Mouse (Mus musculus) stomach, postnatal 0 days (tissue): ENCODE results near the gene Nod1. TPM values are rescaled to one million over a fixed set of nuclear protein-coding genes. Genes with fewer than 3 reads are reported as not detected.
A peak's percentile ranks its signal among the peaks of the same experiment; 100 is the strongest.

Experiments used
- ATAC-seq: fragments of 200-750 bp; cut with Nextera tagmentation; 2 replicates; pipeline ENCODE4 v1.8.0; 2017; ENCODE audit not compliant: low FRiP score, low TSS enrichment
- DNase-seq: peaks from one replicate; pipeline ENCODE4 v3.0.0-alpha.2; 2016; ENCODE audit warnings: low spot score
- H3K27ac ChIP-seq: fragments of 300-500 bp; sonication (generic); replicated peaks from 2 replicates; pipeline ENCODE4 v1.5.1; 2014; ENCODE audit warnings: mild to moderate bottlenecking, control low read depth
- H3K27me3 ChIP-seq: fragments of 300-500 bp; sonication (generic); 2 replicates; pipeline ENCODE4 v1.6.1; 2014; ENCODE audit warnings: low read length; ENCODE audit not compliant: control insufficient read depth, insufficient read depth
- H3K36me3 ChIP-seq: fragments of 300-500 bp; sonication (generic); 2 replicates; pipeline ENCODE4 v1.6.1; 2014; ENCODE audit warnings: low read length, mixed read lengths; ENCODE audit not compliant: control insufficient read depth, insufficient read depth
- H3K4me1 ChIP-seq: fragments of 300-500 bp; sonication (generic); replicated peaks from 2 replicates; pipeline ENCODE4 v1.6.1; 2014; ENCODE audit warnings: antibody characterized with exemption; ENCODE audit not compliant: control insufficient read depth, insufficient read depth
- H3K4me2 ChIP-seq: fragments of 300-500 bp; sonication (generic); replicated peaks from 2 replicates; pipeline ENCODE4 v1.6.1; 2014; ENCODE audit warnings: low read depth, mild to moderate bottlenecking, control low read depth, moderate library complexity
- H3K4me3 ChIP-seq: fragments of 300-500 bp; sonication (generic); 2 replicates; pipeline ENCODE4 v1.5.1; 2014; ENCODE audit warnings: low read depth, low read length, control low read depth
- H3K9ac ChIP-seq: fragments of 300-500 bp; sonication (generic); 2 replicates; pipeline ENCODE4 v1.6.1; 2014; ENCODE audit warnings: mild to moderate bottlenecking, low read length, control low read depth, mixed read lengths
- H3K9me3 ChIP-seq: fragments of 300-500 bp; sonication (generic); 2 replicates; pipeline ENCODE4 v1.6.1; 2016; ENCODE audit warnings: low read length; ENCODE audit not compliant: control insufficient read depth
- CTCF ChIP-seq: IDR thresholded peaks from 2 replicates; pipeline ENCODE4 v1.5.1; 2016; ENCODE audit warnings: antibody characterized with exemption, low read depth, mild to moderate bottlenecking, moderate library complexity
- EP300 ChIP-seq: optimal IDR thresholded peaks from 2 replicates; pipeline ENCODE3; 2016; ENCODE audit warnings: antibody characterized with exemption
- WGBS: fragments of 180-500 bp; shearing (Covaris S2); extraction: QIAGEN DNeasy Blood & Tissue Kit; methylation state at CpG from one replicate; pipeline ENCODE4 v1.1.7; 2014; 5-methylcytosine and 5-hydroxymethylcytosine counted together
- polyA plus RNA-seq: library from polyadenylated mRNA; unstranded; fragments of >200 nt; fragmentation: Nextera tagmentation; extraction: Ambion mirVana; gene quantifications from 2 replicates; pipeline ENCODE4 v1.2.1, GENCODE M21; 2015

Gene Nod1
- polyA plus RNA-seq, 1 experiment from 2014 or later, result 4.9 TPM

DNA sequence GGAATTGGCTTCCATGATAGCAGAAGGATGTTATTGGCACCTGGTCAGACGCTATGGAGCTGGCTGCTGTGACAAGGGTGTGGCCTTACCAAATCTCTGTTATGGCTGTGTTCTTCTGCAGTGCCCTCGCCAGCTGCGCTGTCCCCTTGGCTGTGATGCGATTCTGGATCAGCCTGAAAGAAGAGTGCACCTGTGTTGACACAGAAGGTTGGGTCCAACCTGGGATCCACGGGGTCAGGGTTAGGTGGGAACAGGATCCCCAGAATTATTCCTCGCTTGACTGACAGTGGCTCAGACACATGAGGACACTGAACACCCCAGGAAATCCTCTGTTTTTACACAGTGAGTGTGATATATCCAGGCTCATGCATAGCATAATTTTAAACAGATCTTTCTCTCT lies 44.5 kb downstream of the Nod1 start:
- TF ChIP-seq CTCF (no peak), EP300 (no peak)
- Histone ChIP-seq H3K9me3 (no peaks in the 10 kb centered on the region), H3K36me3 (peaks cover 6% of the 10 kb centered on the region; the same call in 1 of the 2 replicates), H3K9ac (no peak overlapping the region), H3K4me3 (no peak overlapping the region), H3K27ac (no peak overlapping the region), H3K27me3 (no peaks in the 10 kb centered on the region), H3K4me1 (no peaks in the 10 kb centered on the region), H3K4me2 (no peak overlapping the region)
- DNase-seq (no peak), ATAC-seq (no peak)
- WGBS, result 70% methylated on average over 6 of the region's 6 CpGs

DNA sequence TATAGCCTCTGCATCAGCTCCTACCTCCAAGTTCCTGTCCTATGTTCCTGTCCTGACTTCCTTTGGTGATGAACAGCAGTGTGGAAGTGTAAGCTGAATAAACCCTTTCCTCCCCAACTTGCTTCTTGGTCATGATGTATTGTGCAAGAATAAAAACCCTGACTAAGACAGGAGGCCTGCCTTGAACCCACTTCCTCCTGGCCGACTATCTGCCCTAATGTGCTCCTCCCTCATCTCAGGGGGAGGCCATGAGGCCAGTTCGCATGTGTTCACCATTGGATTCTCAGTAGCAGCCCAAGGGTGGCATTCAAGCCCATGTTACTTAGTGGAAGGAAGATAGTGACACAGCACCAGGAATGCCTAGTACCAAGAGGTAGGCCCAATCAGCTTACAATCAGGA lies 45.5 kb downstream of the Nod1 start:
- no peak overlapping the region for H3K4me3 ChIP-seq
- H3K9me3 ChIP-seq, result no peaks in the 10 kb centered on the region
- ATAC-seq (no peak), DNase-seq (no peak)
- whole genome bisulfite sequencing, result 82% methylated on average over 2 of the region's 2 CpGs
- no peaks in the 10 kb centered on the region for H3K27me3 ChIP-seq
- H3K36me3 ChIP-seq, result peaks cover 6% of the 10 kb centered on the region; the same call in 1 of the 2 replicates
- H3K4me1 ChIP-seq, result no peaks in the 10 kb centered on the region
- H3K9ac ChIP-seq, result no peak overlapping the region
- no peak for TF ChIP-seq CTCF
- TF ChIP-seq EP300, result no peak
- no peak overlapping the region for H3K27ac ChIP-seq
- H3K4me2 ChIP-seq, result no peak overlapping the region

DNA sequence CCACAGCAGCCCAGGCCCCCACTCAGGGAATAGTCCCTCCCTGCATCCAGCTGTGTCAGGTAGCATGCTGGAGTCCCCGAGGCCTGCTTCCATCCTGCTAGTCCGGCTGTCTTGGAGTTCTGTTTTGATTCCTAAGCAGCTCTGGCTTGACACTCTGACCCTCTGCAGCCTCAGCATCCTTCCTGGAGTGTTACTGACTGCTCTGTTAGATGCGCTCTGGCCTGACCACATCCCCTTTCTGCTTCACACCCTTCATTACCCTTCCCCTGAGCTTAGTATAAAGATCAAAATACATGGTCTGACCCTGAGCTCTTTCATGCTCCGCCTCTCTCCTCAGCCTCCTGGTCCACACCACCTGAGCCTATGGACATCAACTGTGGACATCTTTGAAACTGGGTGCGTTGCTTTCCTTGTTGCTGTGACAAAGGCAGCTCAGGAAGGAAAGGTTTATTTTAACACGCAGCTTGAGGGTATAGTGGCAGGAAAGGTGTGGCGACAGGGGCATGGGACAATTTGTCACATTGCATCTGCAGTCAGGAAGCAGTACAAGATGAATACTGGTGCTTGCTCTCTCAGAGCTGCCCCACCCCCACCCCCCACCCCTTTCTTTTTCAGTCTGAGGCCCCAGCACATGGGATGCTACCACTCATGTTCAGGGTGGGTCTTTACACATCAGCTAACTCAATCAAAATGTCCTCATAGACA lies 46.5 kb downstream of the Nod1 start:
- no peak overlapping the region for H3K9ac ChIP-seq
- no peaks in the 10 kb centered on the region for H3K9me3 ChIP-seq
- no peak overlapping the region for H3K27ac ChIP-seq
- TF ChIP-seq EP300 (no peak), CTCF (no peak)
- H3K36me3 ChIP-seq, result peaks cover 6% of the 10 kb centered on the region; the same call in 1 of the 2 replicates
- DNase-seq (no peak), ATAC-seq (0 out of 2 replicates have a peak, but pooled peaks have one; percentile 29)
- H3K4me2 ChIP-seq, result no peak overlapping the region
- H3K4me3 ChIP-seq, result no peak overlapping the region
- WGBS, result 53% methylated on average over 7 of the region's 7 CpGs
- H3K4me1 ChIP-seq, result no peaks in the 10 kb centered on the region
- H3K27me3 ChIP-seq, result no peaks in the 10 kb centered on the region

- Histone ChIP-seq H3K4me3 (no peak overlapping the region), H3K4me1 (no peaks in the 10 kb centered on the region), H3K9ac (no peak overlapping the region), H3K27me3 (no peaks in the 10 kb centered on the region), H3K27ac (no peak overlapping the region), H3K36me3 (peaks cover 6% of the 10 kb centered on the region; the same call in 1 of the 2 replicates), H3K9me3 (no peaks in the 10 kb centered on the region), H3K4me2 (no peak overlapping the region)
- 93% methylated on average over 16 of the region's 16 CpGs for WGBS
- no peak for DNase-seq
- TF ChIP-seq CTCF (no peak), EP300 (no peak)
- ATAC-seq, result no peak
These were observed 47.9 kb downstream of the Nod1 start for GRCm38 (mm10) chr6:54924538-54924937.

GRCm38 (mm10) chr6:54918521-54918920 lies 53.9 kb downstream of the Nod1 start:
- ATAC-seq, result no peak
- TF ChIP-seq CTCF (no peak), EP300 (no peak)

DNA sequence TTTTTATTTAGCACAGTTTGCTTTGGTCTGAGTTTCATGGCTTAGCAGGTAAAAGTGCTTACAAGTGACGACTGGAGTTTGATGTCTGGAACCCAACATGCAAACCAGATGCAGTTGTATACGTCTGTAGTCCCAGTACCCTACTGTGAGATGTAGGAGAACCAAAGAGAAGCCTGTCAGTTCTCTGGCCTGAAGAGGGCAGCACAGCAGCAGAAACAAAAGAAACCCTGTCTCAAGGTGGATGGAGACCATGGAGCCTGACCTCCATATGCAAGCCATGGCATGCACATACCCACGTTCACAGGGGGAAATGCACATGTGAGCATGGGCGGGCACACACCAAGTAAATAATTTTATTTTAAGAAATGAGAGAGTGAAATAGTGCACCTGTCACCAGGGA lies 54.9 kb downstream of the Nod1 start:
- no peak overlapping the region for H3K27ac ChIP-seq
- H3K9me3 ChIP-seq, result no peaks in the 10 kb centered on the region
- WGBS, result 24% methylated on average over 4 of the region's 4 CpGs
- no peaks in the 10 kb centered on the region for H3K4me1 ChIP-seq
- no peak overlapping the region for H3K9ac ChIP-seq
- peak; percentile 65 for DNase-seq
- no peak overlapping the region for H3K4me2 ChIP-seq
- H3K4me3 ChIP-seq, result no peak overlapping the region
- no peaks in the 10 kb centered on the region for H3K27me3 ChIP-seq
- H3K36me3 ChIP-seq, result no peaks in the 10 kb centered on the region
- peak; percentile 72 for ATAC-seq
- no peak for TF ChIP-seq EP300
- TF ChIP-seq CTCF, result peak; percentile 90

More at GRCm38 (mm10) chr6:54918521-54918920, 53.9 kb downstream of the Nod1 start:
- Histone ChIP-seq H3K4me1 (no peaks in the 10 kb centered on the region), H3K4me3 (no peak overlapping the region), H3K27ac (no peak overlapping the region), H3K27me3 (no peaks in the 10 kb centered on the region), H3K9me3 (no peaks in the 10 kb centered on the region), H3K9ac (no peak overlapping the region), H3K36me3 (no peaks in the 10 kb centered on the region), H3K4me2 (no peak overlapping the region)
- WGBS, result 87% methylated on average over 5 of the region's 5 CpGs
- no peak for DNase-seq
